22 mouse cellular contexts compared by ENCODE assay signal in genomic region chr9:44115599-44115998, GRCm38 (mm10). TPM values are rescaled to one million over a fixed set of nuclear protein-coding genes. Genes with fewer than 3 reads are reported as not detected.
"Had no signal": no experiment of that assay in that cellular context is flagged by ENCODE, and none has a peak within 500 bp of the region (broad histone marks: within the 10 kb centered on the region; RNA-seq: fewer than 3 reads in every experiment).

No protein-coding gene starts in this region.

- H3K27ac ChIP-seq: kidney, embryonic 15.5 days; limb, embryonic 12.5 days; limb, embryonic 15.5 days; midbrain, embryonic 15.5 days; neural tube, embryonic 13.5 days had no signal

- H3K4me2 ChIP-seq: kidney, embryonic 15.5 days; limb, embryonic 12.5 days; limb, embryonic 15.5 days; liver, embryonic 11.5 days; midbrain, embryonic 11.5 days; midbrain, embryonic 15.5 days; neural tube, embryonic 13.5 days had no signal

- DNase-seq: kidney, adult 11 months; kidney, adult 8-10 months; kidney, postnatal 10 days; kidney, postnatal 36 days; layer of hippocampus, postnatal 36 days; left cerebral cortex, postnatal 4 days; lung, adult 2 months; lung, postnatal 14 days; lung, postnatal 4 days; retina, postnatal 1 day; right cerebral cortex, postnatal 25 days; spleen, adult 18-20 months; thymus, adult 18-20 months; thymus, postnatal 4 days had no signal

- H3K36me3 ChIP-seq: limb, embryonic 12.5 days; limb, embryonic 15.5 days; midbrain, embryonic 15.5 days; neural tube, embryonic 13.5 days had no signal

- H3K9me3 ChIP-seq: kidney, embryonic 15.5 days; limb, embryonic 12.5 days; limb, embryonic 15.5 days; midbrain, embryonic 15.5 days; neural tube, embryonic 13.5 days had no signal

- H3K4me3 ChIP-seq: kidney, embryonic 15.5 days; limb, embryonic 12.5 days; limb, embryonic 15.5 days; midbrain, embryonic 15.5 days; neural tube, embryonic 13.5 days had no signal

- ATAC-seq: midbrain, embryonic 15.5 days had no signal

- H3K27me3 ChIP-seq: kidney, embryonic 15.5 days; limb, embryonic 12.5 days; limb, embryonic 15.5 days; midbrain, embryonic 15.5 days; neural tube, embryonic 13.5 days had no signal

- H3K9ac ChIP-seq: kidney, embryonic 15.5 days; limb, embryonic 12.5 days; limb, embryonic 15.5 days; midbrain, embryonic 15.5 days; neural tube, embryonic 13.5 days had no signal

RNA-seq across cellular contexts. Expression of gene Gm49380, which starts 2.3 kb away (rescaled TPM):
- polyA plus RNA-seq: liver, embryonic 11.5 days; liver, embryonic 16.5 days; lung, adult 2 months had no signal

RNA-seq across cellular contexts. Expression of gene Mfrp, which starts 14.1 kb away (rescaled TPM):
- polyA plus RNA-seq: kidney, embryonic 15.5 days; liver, embryonic 16.5 days; midbrain, embryonic 11.5 days; neural tube, embryonic 13.5 days had no signal
